Mouse (Mus musculus) lung, postnatal 0 days (tissue): Measurements from ENCODE around the gene Tbx2.

Experiments used
- CTCF ChIP-seq: IDR thresholded peaks from 2 replicates; pipeline ENCODE4 v1.5.1; 2016; ENCODE audit warnings: antibody characterized with exemption, mild to moderate bottlenecking
- EP300 ChIP-seq: IDR thresholded peaks from 2 replicates; pipeline ENCODE4 v1.6.1; 2016; ENCODE audit warnings: antibody characterized with exemption, mild to moderate bottlenecking, control low read depth

DNA sequence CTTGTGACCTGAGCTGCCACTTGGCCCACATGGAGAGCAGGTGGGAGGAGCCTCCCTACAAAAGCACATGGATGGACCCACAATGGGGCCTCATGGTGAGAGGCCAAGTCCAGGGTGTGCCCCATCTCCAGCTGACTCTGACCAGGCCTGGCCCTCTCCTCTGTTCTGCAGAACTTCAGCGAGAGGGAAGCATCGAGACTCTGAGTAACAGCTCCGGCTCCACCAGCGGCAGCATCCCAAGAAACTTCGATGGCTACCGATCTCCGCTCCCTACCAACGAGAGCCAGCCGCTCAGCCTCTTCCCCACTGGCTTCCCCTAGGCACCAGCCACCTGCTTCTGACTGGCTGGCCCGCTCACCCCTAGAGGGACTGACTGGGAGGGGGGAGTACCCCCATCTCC lies 7.3 kb upstream of the Tbx2 start:
- TF ChIP-seq EP300 (no peak), CTCF (no peak)
